Mouse (Mus musculus) Muller cell, postnatal 12 days (primary cell): Measurements from ENCODE around the gene Aspm.
A peak's percentile ranks its signal among the peaks of the same experiment; 100 is the strongest.
"Not testable (repeated sequence)": the region's sequence is repeated elsewhere in the genome, so short reads cannot be mapped to it uniquely, and the experiment has no call there.

ENCODE experiments used
- DNase-seq: peaks from one replicate; pipeline ENCODE4 v3.0.0-alpha.2; 2015; ENCODE audit errors: inconsistent ontology term

The Aspm gene

GRCm38 (mm10) chr1:139454340-139455225 is at the start of gene Aspm:
Aspm (plus strand) TSS chr1:139454772.
- DNase-seq: peak; percentile 91

GRCm38 (mm10) chr1:139405766-139406165 is 48.8 kb upstream of the Aspm start:
- peak; percentile 13 for DNase-seq

DNA sequence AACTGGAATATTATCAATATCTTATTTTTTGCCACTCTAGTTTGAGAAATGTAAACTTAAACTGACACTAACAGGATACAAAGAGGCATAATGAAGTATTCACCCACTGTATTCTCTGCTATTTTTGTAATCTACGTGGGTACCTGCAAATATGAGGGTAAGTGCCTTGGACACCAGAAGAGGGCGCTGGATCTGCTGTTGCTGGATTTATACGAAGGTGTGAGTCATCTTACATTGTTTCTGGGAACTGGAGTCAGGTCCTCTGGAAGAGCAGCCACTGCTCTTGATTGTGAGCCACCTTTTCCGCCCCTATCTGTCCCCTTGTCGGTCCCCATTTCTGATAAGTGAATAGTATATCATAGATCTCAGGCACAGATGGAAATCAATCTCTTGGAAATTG is 46.9 kb upstream of the Aspm start:
- DNase-seq: no peak

- not testable (repeated sequence) for DNase-seq
Measured at GRCm38 (mm10) chr1:139412365-139412764, 42.2 kb upstream of the Aspm start.

DNA sequence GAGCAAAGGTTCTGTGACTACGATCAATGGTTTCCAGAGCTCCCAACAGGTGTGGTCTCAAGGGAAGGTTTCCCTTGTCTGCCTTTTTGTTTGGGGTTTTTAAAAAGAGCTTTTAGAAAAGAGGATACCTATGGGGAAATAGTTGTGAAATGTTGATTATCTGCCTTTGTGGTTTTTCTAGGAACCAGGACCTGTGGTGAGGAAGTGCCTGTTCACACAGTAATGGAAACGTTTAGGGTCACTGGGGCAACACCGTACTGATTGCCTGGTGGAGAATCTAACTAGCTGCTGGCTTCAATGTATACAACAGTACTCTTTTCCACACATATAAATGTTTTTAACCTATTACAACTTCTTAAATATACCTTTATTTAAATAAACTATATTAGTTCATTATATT is 41.1 kb upstream of the Aspm start:
- DNase-seq: no peak

DNA sequence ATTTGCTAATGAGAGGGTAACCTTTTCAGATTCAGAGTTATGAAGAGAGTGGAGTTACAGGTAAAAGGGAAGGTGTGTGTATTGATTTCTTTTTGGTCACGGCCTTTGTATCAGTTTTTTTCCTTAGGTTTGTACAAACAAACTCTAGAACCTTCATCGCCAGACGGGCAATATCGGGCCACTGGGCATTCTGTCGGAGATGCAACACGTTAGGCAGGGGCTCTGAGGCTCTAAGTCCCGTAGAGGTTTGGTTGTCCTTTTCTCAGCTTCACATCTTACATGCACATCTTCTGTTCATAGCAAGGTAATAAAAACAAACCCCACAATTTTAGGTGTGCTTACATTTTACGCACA is 33.1 kb upstream of the Aspm start:
- DNase-seq: no peak

DNA sequence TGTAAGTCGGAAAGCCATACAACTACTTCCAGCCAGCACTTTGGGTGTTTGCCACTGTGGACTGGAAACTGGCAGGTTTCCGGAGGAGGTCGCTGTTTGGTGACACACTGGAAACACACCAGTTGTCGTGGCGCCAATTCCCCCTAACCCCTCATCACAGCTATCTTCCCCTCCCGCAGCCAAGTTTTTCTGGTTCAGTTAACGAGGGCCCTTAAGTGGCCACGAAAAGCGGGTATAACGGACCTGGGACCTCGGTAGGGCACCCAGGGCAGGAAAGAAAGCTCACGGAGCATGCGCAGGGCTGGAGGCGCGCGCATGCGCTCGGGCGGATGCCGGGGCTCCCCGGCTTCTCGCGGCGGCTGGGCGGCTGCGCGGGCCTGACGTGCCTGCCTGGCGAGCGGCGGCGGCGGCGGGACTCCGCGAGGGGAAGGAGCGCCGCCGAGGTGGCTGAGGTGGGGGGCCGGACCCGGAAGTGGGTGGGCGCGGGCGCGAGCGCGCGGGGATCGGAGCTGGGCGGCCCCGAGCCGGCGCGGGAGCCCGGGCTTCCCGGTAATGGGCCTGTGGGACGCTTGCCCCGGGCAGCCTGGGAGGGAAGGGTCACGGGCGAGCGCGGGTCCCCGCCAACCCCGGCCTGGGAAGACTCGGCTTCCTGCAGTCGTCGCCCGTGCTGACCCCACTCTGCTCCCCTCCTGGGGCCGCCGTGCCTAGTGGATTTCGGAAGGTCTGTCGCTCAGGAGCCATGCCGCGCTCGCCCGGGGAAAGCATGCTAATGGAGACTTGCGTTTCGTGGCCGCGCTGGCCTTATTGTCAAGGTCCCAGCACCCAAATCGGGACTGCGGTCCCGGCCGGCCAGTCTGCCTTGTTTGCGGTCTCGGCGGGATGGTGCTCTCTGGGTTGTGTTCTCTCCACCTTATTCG is 32.4 kb upstream of the Aspm start, which contains the start of gene Zbtb41:
TSS of gene Zbtb41 (plus strand) at position 414 of the 917 bp plus-strand sequence.
- DNase-seq: peak; percentile 94

- DNase-seq: peak; percentile 55
Measured at GRCm38 (mm10) chr1:139422941-139423340, 31.6 kb upstream of the Aspm start.

DNA sequence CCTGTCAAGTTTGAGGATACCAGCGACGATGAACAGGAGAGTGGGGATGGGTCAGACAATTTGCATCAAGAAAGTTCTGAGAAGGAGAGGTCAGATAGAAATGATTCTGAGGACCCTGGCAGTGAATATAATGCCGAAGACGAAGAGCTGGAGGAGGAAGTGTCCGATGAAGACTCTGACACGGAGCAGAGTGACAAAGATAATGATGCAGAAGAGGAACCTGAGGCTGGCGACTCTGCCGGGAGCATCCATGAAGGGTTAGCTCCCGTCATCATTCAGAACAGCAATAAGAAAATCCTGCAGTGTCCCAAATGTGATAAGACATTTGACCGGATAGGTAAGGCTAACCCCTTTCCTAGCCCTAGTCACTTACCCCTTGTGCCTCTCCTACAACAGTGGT is 30.6 kb upstream of the Aspm start:
- DNase-seq: no peak

DNA sequence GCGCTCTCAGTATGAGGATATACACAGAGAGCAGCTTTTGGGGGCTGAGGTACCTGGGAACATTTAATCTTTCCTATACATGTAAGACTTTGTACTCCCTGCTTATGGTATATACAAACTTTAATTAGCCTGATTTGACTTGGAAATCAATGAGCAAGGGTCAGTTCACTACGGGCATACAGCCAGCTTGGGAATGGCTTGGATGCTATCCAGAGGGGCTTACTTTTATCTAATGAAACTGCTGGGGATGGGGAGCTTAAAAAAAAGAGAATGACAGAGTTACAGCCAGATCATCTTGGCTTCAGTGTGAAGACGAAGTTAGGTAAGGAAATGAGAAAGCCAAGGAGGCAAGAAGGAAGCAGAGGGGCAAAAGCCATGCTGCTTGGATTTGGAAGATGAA is 29.6 kb upstream of the Aspm start:
- no peak for DNase-seq

DNA sequence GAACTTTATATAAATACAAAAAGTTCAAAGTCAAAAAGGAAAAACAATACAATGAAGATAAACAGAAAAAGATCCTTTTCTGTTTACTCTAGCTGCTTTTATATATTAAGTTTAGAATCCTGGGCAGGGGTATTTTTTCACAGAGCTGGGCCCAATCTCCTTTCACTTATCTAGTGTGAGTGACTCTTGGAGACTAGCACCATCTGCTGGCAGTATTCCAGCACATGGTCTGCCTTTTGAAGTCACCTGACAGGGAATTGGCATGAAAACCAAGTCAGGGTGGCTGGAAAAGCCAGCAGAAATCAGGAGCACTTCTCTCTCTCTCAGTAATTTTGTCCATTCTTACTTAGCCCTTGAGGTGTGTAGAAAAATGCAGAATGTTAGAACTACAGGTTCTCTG is 16.2 kb upstream of the Aspm start:
- DNase-seq: no peak

DNA sequence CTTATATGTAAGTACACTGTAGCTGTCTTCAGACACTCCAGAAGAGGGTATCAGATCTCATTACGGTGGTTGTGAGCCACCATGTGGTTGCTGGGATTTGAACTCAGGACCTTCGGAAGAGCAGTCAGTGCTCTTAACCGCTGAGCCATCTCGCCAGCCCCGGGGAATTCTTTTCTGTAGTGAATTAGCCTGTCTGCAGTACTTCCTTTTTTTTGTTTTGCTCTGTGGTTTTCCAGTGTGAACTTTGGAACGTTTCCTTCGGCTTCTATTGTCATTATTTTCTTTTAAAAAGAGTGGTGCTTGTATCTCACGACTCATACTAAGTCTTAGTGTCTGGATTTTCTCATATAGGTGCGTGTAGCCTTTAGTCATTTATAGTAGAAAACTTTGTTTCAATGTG is 11.5 kb upstream of the Aspm start:
- not testable (repeated sequence) for DNase-seq

GRCm38 (mm10) chr1:139455226-139455869 is 776 bp downstream of the Aspm start:
- DNase-seq: peak; percentile 34

DNA sequence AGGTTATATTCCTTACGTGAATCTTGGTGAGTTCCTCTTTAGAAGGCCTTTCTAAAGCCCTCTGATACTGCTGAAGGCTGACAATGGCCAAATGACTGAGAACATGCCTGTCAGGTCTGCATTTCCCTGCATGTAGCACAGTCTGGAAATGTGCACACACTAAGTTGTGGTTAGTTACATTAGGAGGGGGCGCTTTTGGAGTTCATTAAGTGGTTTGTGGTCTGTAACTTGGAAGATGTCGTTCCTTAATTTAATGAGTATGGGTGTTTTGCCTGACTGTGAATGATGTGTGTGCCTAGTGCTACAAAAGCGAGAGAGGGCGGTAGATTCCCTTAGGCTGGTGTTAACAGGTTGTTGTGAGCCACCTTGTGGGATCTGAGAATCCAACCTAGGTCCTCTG is 6.2 kb downstream of the Aspm start:
- no peak for DNase-seq

DNA sequence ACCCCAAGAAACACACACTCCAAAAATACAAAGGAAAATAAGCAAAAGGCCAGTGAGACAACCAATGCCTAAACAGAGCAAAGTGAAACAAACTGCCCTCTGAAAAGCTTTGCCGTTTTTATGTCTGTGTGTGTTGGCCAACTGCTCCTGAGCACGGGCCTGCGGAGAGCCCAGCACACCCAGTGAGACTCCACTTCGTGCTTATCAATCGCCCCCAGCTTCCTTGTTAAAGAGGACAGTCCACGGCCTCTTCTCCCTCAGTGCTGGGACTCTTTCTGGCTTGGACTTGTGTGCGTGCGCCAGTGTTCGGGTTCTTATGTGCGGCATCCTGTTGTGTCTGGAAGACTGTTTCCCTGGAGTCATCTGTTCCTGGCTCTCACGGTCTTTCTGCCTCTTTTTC is 11.4 kb downstream of the Aspm start:
- DNase-seq: no peak

DNA sequence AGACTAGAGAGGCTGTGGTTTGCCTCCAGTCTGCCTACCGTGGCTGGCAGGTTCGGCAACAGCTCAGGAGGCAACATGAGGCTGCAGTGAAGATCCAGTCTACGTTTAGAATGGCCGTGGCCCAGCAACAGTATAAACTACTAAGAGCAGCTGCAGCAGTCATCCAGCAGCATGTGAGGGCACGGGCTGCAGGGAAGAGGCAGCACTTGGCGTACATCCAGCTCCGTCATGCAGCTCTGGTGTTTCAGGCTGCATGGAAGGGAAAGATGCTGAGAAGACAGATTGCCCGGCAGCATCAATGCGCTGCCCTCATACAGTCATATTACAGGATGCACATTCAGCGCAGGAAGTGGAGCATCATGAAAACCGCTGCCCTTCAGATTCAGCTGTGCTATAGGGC is 24.3 kb downstream of the Aspm start:
- DNase-seq: no peak

DNA sequence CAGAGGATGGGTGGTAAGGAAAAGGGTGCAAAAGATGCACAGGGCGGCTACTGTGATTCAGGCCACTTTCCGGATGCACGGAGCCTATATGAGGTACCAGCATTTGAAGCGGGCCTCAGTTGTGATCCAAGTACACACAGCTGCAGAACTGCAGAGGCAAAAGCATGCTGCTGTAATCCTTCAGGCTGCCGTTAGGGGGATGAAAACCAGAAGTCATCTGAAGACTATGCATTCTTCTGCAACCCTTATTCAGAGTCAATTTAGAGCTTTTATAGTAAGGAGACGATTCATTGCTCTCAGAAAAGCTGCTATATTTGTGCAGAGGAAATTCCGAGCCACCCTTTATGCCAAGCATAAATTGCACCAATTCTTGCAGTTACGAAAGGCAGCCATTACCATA is 25.7 kb downstream of the Aspm start:
- DNase-seq: no peak

- DNase-seq: no peak
Measured at GRCm38 (mm10) chr1:139481146-139481545, 26.6 kb downstream of the Aspm start.

DNA sequence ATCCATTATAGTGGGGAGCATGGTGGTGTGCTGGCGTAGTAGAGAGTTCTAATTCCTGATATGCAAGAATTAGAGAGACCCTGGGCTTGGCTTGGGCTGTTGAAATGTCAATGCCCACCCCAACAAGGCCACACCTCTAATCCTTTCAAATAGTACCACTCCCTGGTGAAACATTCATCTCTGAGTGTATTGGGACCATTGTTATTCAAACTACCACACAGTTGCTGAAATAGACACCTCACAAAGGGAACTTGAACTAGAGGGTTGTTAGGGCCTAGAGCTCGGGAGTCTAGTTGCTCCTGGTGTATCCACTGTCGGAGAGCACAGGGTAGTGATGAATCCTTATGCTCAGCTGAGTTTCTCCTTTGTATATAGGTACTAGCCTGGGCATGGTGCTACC is 40.1 kb downstream of the Aspm start:
- no peak for DNase-seq

- no peak for DNase-seq
Measured at GRCm38 (mm10) chr1:139495408-139495807, 40.8 kb downstream of the Aspm start.

DNA sequence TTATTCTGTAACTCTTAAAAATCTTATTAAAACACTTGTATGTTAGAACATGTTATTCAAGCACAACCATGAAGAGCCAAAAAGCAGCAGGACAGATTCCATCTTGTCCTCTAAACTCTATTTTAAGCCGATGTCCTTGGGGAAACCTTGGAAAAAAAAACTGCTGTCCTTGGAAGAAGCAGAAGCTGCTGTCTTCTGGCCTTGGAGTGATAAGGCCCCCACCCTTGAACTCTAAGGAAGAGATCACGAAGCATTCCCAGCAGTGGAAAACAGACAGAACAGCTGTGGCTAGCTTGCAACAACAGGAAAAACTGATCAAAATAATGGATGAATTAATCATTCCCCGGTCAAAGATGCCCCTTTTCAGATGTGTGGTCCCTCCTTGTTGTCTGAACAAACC is 41.6 kb downstream of the Aspm start:
- no peak for DNase-seq

DNA sequence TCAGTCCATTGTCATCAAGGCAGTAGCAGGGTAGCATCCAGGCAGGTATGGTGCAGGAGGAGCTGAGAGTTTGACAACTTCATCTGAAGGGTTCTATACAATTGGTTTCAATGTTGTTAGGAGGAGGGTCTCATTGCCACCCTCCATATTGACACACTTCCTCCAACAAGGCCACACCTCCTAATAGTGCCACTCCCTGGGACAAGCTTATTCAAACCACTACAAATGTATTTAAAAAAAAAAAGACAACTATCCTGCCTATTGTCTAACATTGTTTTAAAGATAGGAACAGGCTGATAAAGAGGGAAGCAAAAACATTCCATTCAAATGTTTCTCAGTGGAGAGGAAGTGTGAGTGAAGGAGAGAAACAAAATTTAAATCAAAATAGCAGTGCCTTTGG is 45.2 kb downstream of the Aspm start:
- DNase-seq: no peak
